Mouse (Mus musculus) embryonic facial prominence, embryonic 11.5 days (tissue): ENCODE results near the gene Adcy1. TPM values are rescaled to one million over a fixed set of nuclear protein-coding genes. Genes with fewer than 3 reads are reported as not detected.

Experiments used
- ATAC-seq: fragments of 200-750 bp; cut with Nextera tagmentation; replicated peaks from 2 replicates; pipeline ENCODE4 v1.8.0; 2017; ENCODE audit warnings: low read depth; ENCODE audit not compliant: insufficient number of reproducible peaks, low FRiP score, low TSS enrichment
- DNase-seq: peaks from one replicate; pipeline ENCODE4 v3.0.0-alpha.2; 2015; ENCODE audit warnings: low spot score
- H3K27ac ChIP-seq: fragments of 300-500 bp; sonication (generic); replicated peaks from 2 replicates; pipeline ENCODE4 v1.5.1; 2014; ENCODE audit warnings: mild to moderate bottlenecking, low read depth, low read length, control low read depth
- H3K27me3 ChIP-seq: fragments of 300-500 bp; sonication (generic); 2 replicates; pipeline ENCODE4 v1.6.1; 2014; ENCODE audit warnings: mild to moderate bottlenecking, low read length, moderate library complexity, mixed read lengths; ENCODE audit not compliant: control insufficient read depth, insufficient read depth
- H3K36me3 ChIP-seq: fragments of 300-500 bp; sonication (generic); replicated peaks from 2 replicates; pipeline ENCODE4 v1.6.1; 2014; ENCODE audit warnings: low read depth, mild to moderate bottlenecking, low read length, moderate library complexity, mixed read lengths; ENCODE audit not compliant: control insufficient read depth, insufficient read depth
- H3K4me1 ChIP-seq: fragments of 300-500 bp; sonication (generic); 2 replicates; pipeline ENCODE4 v1.6.1; 2014; ENCODE audit warnings: low read length, mixed read lengths; ENCODE audit not compliant: control insufficient read depth, insufficient read depth
- H3K4me2 ChIP-seq: fragments of 300-500 bp; sonication (generic); 2 replicates; pipeline ENCODE4 v1.6.1; 2014; ENCODE audit warnings: low read depth, mild to moderate bottlenecking, control low read depth, low read length, moderate library complexity
- H3K4me3 ChIP-seq: fragments of 300-500 bp; sonication (generic); 2 replicates; pipeline ENCODE4 v1.5.1; 2014; ENCODE audit warnings: low read depth, low read length, control low read depth
- H3K9ac ChIP-seq: fragments of 300-500 bp; sonication (generic); replicated peaks from 2 replicates; pipeline ENCODE4 v1.6.1; 2014; ENCODE audit warnings: mild to moderate bottlenecking, control low read depth, low read length
- H3K9me3 ChIP-seq: fragments of 300-500 bp; sonication (generic); replicated peaks from 2 replicates; pipeline ENCODE4 v1.6.1; 2016; ENCODE audit warnings: mild to moderate bottlenecking, low read length, inconsistent platforms, mixed read lengths; ENCODE audit not compliant: control insufficient read depth
- WGBS: fragments of 180-500 bp; shearing (Covaris S2); extraction: QIAGEN DNeasy Blood & Tissue Kit; methylation state at CpG from one replicate; pipeline ENCODE4 v1.1.7; 2014; 5-methylcytosine and 5-hydroxymethylcytosine counted together
- polyA plus RNA-seq: library from polyadenylated mRNA; unstranded; fragments of >200 nt; fragmentation: Nextera tagmentation; extraction: Ambion mirVana; gene quantifications from 2 replicates; pipeline ENCODE4 v1.2.1, GENCODE M21; 2014

The Adcy1 gene
- polyA plus RNA-seq, 1 experiment from 2014 or later: 1.3 TPM

DNA sequence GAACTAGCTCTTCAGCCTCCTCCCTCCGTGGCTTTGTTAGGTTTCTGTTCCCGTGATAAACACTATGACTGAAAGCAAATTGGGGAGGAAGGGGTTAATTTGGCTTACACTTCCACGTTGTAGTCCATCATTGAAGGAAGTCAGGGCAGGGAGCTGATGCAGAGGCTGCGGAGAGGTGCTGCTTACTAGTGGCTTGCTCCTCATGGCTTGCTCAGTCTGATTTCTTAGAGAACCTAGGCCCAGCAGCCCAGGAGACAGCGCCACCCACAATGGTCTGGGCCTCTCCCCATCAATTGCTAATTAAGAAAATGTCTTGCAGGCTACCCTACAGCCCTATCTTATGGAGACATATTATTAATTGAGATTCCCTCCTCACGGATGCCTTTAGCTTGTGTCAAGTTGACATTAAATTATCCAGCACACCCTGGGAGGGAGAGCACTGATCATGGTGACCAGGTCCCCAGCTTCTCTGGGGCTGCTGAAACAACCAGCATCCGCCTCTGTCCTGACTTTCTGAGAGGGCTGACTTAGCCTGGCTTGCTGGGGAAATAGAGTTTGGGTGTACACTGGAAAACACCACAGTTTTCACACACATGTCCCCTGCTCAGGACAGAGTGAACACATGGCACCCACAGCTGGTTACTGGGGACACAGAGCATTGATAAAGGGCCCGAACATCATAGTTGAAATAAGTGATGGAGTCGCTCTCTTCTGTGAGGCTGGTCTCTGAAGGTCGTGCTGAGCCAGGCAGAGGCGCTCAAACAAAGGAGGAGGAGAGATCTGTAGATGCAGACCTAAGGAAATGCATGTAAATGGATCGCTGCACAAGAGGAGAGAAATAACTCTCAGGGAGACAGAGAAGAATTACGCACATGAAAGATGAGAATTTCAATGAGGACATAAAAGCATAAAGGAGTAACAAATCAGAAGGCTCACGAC, 39.2 kb downstream of the Adcy1 start:
- H3K4me2 ChIP-seq: no peak overlapping the region
- H3K9ac ChIP-seq: no peak overlapping the region
- DNase-seq (no peak), ATAC-seq (no peak)
- no peak overlapping the region for H3K4me3 ChIP-seq
- no peaks in the 10 kb centered on the region for H3K36me3 ChIP-seq
- no peaks in the 10 kb centered on the region for H3K9me3 ChIP-seq
- no peaks in the 10 kb centered on the region for H3K27me3 ChIP-seq
- no peaks in the 10 kb centered on the region for H3K4me1 ChIP-seq
- H3K27ac ChIP-seq: no peak overlapping the region
- WGBS: 75% methylated on average over 14 of the region's 14 CpGs

DNA sequence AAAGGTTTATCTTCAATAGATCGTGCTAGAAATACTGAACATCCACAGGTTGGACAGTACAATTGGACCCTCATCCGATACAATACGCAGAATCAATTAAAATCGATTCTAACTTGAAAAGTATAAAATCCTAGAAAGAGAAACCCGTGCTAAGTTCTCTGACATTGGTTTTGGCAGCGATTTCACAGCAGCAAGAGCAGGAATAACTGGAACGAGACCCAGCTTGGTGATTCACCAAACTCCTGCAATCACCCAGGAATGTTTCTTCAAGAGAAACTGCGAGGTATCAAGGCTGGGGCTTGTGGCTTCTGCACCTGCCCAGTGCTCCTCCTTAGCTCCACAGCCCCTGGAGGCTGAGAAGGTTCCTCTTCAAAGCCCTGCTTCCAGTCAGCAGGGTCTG, 42.0 kb downstream of the Adcy1 start:
- H3K9me3 ChIP-seq: no peaks in the 10 kb centered on the region
- H3K4me3 ChIP-seq: no peak overlapping the region
- H3K27ac ChIP-seq: no peak overlapping the region
- no peak overlapping the region for H3K4me2 ChIP-seq
- no peak for ATAC-seq
- no peak overlapping the region for H3K9ac ChIP-seq
- DNase-seq: no peak
- H3K27me3 ChIP-seq: no peaks in the 10 kb centered on the region
- H3K4me1 ChIP-seq: no peaks in the 10 kb centered on the region
- no peaks in the 10 kb centered on the region for H3K36me3 ChIP-seq
- WGBS: 92% methylated on average over 8 of the region's 8 CpGs

DNA sequence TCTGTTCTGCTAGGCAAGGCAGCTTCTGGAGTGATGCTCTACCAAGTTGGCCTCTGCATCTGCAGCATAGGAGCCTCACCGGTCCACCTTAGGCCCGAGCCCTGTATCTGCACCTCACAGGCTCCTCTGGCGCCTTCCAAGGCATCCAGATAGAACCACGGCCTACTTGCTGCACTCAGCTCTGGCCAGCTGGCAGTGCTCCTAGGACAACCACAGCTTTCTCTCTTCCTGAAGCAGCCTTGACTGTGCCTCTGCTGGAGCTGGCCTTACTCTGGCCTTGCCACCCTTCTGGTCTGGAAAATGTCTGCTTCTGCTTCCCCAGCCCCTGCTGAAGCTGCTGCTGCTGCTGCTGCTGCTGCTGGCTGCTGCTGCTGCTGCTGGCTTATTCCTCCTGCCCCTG, 45.8 kb downstream of the Adcy1 start:
- Histone ChIP-seq H3K9ac (no peak overlapping the region), H3K4me1 (no peaks in the 10 kb centered on the region), H3K36me3 (no peaks in the 10 kb centered on the region), H3K4me3 (no peak overlapping the region), H3K9me3 (no peaks in the 10 kb centered on the region), H3K27me3 (no peaks in the 10 kb centered on the region), H3K27ac (no peak overlapping the region), H3K4me2 (no peak overlapping the region)
- no peak for DNase-seq
- 92% methylated on average over 4 of the region's 4 CpGs for WGBS
- ATAC-seq: no peak

DNA sequence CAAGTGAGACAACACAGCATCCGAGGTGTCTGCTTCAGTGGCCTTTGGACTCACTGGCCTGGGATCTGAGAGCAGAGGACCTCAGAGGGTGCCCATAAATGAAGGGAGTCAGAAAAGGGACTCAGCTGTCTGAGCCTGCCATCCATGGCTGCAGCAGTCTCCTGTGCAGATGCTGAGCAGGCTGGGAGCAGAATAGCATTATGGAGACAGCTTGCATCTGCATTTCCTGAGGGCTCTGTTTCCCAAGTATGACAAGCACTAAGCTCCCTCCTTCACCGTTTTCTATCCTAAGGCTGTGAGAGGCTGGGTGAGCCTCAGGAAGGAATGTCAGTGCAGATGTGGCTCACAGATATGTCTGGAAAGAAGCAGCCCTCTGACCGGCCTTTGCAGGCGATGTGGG, 49.8 kb downstream of the Adcy1 start:
- H3K9me3 ChIP-seq: no peaks in the 10 kb centered on the region
- no peak overlapping the region for H3K27ac ChIP-seq
- no peak for DNase-seq
- no peak for ATAC-seq
- H3K4me1 ChIP-seq: no peaks in the 10 kb centered on the region
- no peak overlapping the region for H3K9ac ChIP-seq
- no peak overlapping the region for H3K4me3 ChIP-seq
- no peaks in the 10 kb centered on the region for H3K36me3 ChIP-seq
- H3K27me3 ChIP-seq: no peaks in the 10 kb centered on the region
- 81% methylated on average over 4 of the region's 4 CpGs for whole genome bisulfite sequencing
- H3K4me2 ChIP-seq: no peak overlapping the region

DNA sequence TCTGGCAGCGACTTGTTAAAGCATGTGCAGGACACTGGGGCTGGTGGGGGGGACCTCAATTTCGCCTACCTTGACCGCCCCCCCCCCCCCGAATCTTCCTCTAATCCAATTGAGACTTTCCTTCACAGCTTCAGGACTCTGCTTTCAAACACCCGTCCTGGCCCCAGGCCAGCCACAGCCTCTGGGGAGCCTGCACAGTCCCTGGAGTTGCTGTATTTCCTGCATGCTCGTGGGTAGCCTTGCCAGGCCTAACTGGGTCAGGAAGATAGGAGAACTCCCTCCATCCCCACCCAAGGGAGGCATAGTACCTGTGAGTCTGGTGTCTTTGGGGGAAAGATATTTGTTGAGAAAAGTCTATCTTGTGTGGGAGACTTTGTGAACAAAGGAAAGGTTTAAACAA, 50.4 kb downstream of the Adcy1 start:
- DNase-seq: no peak
- 46% methylated on average over 6 of the region's 6 CpGs for WGBS
- no peaks in the 10 kb centered on the region for H3K36me3 ChIP-seq
- H3K4me2 ChIP-seq: no peak overlapping the region
- ATAC-seq: no peak
- H3K4me3 ChIP-seq: no peak overlapping the region
- H3K9me3 ChIP-seq: no peaks in the 10 kb centered on the region
- H3K27ac ChIP-seq: no peak overlapping the region
- no peaks in the 10 kb centered on the region for H3K27me3 ChIP-seq
- H3K9ac ChIP-seq: no peak overlapping the region
- no peaks in the 10 kb centered on the region for H3K4me1 ChIP-seq

DNA sequence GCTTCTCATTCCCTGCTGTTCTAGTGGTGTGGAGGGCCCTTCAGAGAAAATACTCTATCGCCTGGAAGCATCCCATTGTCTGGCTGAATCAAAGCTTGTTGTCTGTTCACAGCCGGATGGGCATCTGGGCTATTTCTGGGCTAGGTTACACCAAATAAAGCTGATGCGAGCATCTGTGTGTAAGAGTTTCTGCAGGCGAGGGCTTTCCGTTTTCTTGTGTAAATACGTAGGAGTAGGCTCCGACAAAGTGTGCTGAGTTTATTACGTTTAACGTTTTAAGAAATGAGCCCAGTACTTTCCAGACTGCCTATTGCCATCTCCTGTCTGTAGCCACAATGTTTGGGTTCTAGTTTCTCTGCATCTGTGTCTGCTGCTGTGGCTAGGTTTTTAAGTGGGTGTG, 51.0 kb downstream of the Adcy1 start:
- H3K9me3 ChIP-seq: no peaks in the 10 kb centered on the region
- H3K36me3 ChIP-seq: no peaks in the 10 kb centered on the region
- no peak for DNase-seq
- no peak overlapping the region for H3K4me2 ChIP-seq
- no peaks in the 10 kb centered on the region for H3K27me3 ChIP-seq
- no peak for ATAC-seq
- no peaks in the 10 kb centered on the region for H3K4me1 ChIP-seq
- no peak overlapping the region for H3K27ac ChIP-seq
- WGBS: 74% methylated on average over 9 of the region's 9 CpGs
- H3K9ac ChIP-seq: no peak overlapping the region
- H3K4me3 ChIP-seq: no peak overlapping the region

DNA sequence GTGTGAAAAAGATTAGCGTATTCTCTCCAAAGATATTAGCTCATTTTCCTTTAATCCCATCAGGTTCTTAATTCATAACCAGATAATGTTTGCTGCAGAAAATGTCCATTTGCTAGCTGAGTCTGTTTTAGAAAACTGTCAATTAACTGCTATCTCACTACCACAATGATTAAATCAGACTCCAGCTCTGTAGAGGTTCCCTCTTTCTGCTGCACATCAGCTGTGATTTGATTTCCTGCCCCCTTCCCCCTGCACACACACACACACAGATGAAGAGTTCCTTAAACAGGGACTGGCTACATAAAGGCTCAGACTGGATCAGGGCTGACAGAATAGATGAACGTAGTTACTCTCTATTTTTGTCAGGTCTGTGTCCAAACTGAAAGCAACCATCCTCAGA, 53.4 kb downstream of the Adcy1 start:
- H3K27me3 ChIP-seq: no peaks in the 10 kb centered on the region
- no peaks in the 10 kb centered on the region for H3K36me3 ChIP-seq
- H3K4me1 ChIP-seq: no peaks in the 10 kb centered on the region
- no peak overlapping the region for H3K4me3 ChIP-seq
- ATAC-seq (no peak), DNase-seq (no peak)
- H3K9ac ChIP-seq: no peak overlapping the region
- H3K4me2 ChIP-seq: no peak overlapping the region
- H3K27ac ChIP-seq: no peak overlapping the region
- no peaks in the 10 kb centered on the region for H3K9me3 ChIP-seq
- WGBS: 67% methylated on average over 2 of the region's 2 CpGs

DNA sequence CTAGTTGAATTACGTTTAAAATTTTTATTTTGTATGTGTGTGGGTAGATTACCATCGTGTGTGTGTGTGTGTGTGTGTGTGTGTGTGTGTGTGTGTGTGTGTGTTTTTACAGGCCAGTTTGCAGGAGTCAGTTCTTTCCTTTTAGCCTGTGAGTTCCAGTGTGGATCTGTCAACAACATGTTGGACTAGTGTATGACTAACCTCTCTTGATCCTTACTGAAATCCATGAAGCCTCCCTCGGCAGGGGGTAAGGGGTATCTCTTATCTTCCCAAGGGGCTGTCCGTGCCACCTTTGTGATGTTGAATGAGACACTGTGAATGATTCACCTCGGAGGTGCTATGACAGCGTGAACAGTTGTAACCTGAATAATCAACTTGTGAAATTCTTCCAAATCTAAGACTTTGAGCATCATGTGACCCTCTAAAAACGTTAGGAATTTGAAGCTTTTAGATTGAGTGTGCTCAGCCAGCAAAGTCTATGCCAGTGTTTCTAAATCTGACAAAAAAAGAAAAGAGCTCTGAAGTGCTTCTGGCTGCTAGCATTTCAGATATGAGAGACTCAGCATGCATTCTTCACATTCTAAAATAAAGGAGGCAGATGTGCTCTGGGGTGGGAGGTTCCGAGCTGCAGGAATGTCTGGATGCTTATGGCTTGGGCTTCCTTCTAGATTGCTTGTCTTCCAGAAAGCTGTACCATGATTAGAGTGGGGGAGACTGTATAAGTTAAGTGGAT, 66.2 kb downstream of the Adcy1 start:
- Histone ChIP-seq H3K9me3 (no peaks in the 10 kb centered on the region), H3K9ac (no peak overlapping the region), H3K4me1 (no peaks in the 10 kb centered on the region), H3K27me3 (no peaks in the 10 kb centered on the region), H3K36me3 (no peaks in the 10 kb centered on the region), H3K27ac (no peak overlapping the region), H3K4me3 (no peak overlapping the region), H3K4me2 (no peak overlapping the region)
- ATAC-seq (no peak), DNase-seq (no peak)
- WGBS: 75% methylated on average over 8 of the region's 8 CpGs
